Mouse (Mus musculus): ENCODE results near the gene Hist1h2ae.
"Not testable (repeated sequence)": the region's sequence is repeated elsewhere in the genome, so short reads cannot be mapped to it uniquely, and the experiment has no call there.

Hist1h2ae gene

DNA sequence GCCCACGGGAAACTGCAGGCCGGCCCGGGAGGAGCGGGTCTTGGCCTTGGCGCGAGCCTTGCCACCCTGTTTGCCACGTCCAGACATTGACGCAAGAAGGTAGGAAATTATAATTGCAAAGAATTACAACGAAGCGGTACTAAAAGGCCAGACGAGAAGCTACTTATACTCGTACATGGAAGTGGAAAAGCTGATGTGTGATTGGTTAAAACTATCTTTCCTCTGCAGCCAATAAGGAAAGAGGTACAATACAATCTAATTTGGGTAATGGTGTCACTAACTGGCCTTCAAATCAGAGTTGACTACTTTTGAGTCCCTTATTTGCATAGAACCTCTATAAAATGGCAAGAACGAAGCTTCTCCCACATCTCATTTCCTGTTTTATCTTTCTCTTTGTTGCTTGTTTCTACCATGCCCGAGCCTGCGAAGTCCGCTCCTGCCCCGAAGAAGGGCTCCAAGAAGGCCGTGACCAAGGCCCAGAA is at the start of gene Hist1h2ae, which contains the start of gene Hist1h2bg:
TSS of gene Hist1h2ae (minus strand) at position 199 of the 482 bp plus-strand sequence.
TSS of gene Hist1h2bg (plus strand) at position 375 of the 482 bp plus-strand sequence.
- DNase-seq (ENCODE audit: low read depth, low spot score) = peak; percentile 80

DNA sequence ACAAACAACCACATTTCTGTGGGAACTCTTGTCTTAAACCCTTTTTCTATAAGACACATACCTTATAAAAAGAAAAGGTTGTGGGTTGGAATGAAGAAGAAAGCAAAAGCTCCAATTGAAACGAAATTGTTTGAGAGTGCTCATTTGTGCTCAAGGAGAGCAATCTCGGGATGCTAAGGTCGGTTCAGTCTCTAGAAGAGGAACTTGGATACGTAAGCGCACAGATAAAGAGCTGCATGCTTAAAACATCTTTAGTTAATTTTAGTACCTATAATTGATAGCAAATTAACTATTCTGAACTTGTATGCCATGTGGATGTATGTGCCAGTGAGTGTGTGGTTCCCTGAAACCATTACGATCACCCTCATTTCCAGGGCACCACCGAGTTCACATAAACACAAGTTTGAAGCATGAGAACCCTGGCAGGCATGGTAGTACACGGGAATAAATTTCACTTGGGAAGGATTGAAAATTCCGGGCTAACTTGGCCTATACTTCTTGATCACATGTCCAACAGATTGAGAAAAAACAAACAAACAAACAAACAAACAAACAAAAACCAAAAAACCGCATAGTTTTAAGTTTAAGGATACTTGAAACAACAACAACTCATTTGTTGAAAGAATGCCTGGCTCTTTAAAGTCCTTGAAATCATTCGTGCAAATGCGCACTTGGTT is 49.2 kb upstream of the Hist1h2ae start:
- DNase-seq (ENCODE audit: low read depth, low spot score) = no peak

DNA sequence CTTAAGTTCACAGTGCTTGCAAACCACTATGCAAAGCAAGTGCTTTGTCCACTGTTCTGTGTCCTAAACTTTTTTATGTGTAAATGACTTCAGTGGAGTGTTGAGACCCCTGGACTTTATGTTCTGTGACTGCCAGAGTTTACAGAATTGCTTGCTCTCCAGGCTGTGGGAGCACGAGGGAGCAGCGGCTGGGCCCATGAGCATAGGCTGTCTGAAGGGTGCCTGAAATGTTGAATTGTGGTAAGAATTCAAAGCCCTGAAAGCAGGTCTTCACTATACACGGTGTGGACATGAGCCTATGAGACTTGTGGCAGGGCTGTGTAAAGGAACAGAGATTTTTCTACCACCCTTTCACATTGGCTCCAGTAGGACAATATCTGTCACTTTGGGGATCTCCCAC is 40.6 kb upstream of the Hist1h2ae start:
- DNase-seq (ENCODE audit: low read depth, low spot score) = no peak

- no peak for DNase-seq (ENCODE audit: low read depth, low spot score)
These were observed 39.4 kb upstream of the Hist1h2ae start for GRCm38 (mm10) chr13:23610393-23610792.

GRCm38 (mm10) chr13:23609844-23610243 is 38.8 kb upstream of the Hist1h2ae start:
- DNase-seq (ENCODE audit: low read depth, low spot score) = no peak

GRCm38 (mm10) chr13:23609209-23609608 is 38.2 kb upstream of the Hist1h2ae start:
- DNase-seq (ENCODE audit: low read depth, low spot score) = no peak

- DNase-seq (ENCODE audit: low read depth, low spot score) = no peak
These were observed 34.0 kb upstream of the Hist1h2ae start for GRCm38 (mm10) chr13:23605052-23605451.

- DNase-seq (ENCODE audit: low read depth, low spot score) = no peak
These were observed 33.4 kb upstream of the Hist1h2ae start for GRCm38 (mm10) chr13:23604452-23604851.

DNA sequence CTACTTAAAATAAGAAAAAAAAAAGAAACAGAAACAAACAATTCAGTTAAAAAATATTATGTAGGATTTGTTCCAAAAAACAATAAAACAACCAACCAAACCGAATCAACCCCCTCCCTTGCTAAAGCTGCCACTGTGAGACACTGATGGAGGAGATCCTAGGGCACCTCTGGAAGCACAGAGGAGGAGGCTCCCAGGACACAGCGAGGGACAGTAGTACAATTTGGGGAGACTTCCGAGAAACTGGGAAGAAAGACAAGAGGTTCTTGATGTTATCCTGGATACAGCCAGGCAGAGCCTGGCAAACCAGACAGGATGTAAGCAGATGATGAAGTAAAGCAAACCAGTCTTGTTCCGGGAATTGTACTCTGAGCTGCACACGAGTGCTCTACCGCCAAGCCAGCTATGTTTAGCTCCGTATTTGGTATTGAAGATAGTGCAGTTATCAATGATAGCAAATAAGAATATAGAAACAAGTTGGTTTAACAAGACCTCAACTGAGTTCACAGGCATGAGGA is 32.2 kb upstream of the Hist1h2ae start:
- DNase-seq (ENCODE audit: low read depth, low spot score) = no peak

DNA sequence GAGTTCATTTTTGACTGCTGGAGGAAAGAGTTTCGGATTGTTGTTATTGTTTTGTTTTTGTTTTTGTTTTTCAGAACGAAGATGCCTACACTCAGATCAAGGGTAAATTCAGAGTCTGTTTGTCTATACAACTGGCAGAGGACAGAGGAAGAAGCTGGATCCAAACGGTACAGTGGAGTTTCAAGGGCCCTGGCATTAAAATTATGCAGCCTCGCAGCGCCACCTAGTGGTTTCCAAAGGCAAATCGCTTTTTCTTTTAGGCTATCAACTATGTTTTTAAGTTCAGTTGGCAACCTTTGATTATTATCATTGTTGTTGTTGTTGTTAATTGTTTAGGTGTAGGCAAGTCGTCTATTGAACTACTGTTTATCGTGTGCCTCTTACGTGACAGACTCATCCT is 26.9 kb upstream of the Hist1h2ae start:
- DNase-seq (ENCODE audit: low read depth, low spot score) = peak; percentile 54

GRCm38 (mm10) chr13:23595622-23596372 is 24.8 kb upstream of the Hist1h2ae start:
- no peak for DNase-seq (ENCODE audit: low read depth, low spot score)

DNA sequence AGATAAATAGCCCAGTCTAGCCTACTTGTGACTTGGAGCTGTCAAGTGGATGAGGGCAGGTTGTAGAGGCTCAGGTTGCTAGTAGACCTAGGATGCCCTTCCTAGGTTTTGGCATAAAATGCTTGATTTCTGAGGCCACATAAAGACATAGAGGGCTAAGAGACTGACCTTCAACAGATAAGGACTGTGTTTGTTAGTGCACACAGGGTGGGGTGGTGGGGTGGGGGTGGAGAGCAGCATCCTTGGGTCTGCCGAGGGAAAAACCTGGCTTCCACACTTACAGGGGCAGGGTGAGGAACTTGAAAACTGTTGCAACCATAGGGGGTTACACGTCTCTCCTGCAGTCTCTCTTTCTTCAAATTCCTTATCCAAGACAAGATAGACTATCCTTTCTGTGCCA is 24.2 kb upstream of the Hist1h2ae start:
- no peak for DNase-seq (ENCODE audit: low read depth, low spot score)

GRCm38 (mm10) chr13:23593051-23593770 is 22.2 kb upstream of the Hist1h2ae start:
- DNase-seq (ENCODE audit: low read depth, low spot score) = no peak

- no peak for DNase-seq (ENCODE audit: low read depth, low spot score)
These were observed 21.6 kb upstream of the Hist1h2ae start for GRCm38 (mm10) chr13:23592614-23593013.

GRCm38 (mm10) chr13:23591886-23592285 is 20.9 kb upstream of the Hist1h2ae start:
- not testable (repeated sequence) for DNase-seq (ENCODE audit: low read depth, low spot score)

- no peak for DNase-seq (ENCODE audit: low read depth, low spot score)
These were observed 20.2 kb upstream of the Hist1h2ae start for GRCm38 (mm10) chr13:23591206-23591605.

DNA sequence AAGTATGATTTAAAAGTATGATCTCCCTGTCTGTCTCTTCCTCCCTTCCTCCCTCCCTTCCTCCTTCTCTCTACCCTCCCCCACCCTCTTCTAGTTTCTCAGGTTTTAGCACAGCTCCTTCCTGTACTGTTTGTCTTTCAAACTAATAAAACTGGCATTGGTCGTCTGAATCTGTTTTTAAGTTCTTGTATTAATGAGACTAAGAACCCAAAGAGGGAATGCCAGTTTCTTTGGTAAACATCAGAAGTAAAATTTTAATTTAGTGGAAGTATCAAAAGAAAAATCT is 15.9 kb upstream of the Hist1h2ae start:
- no peak for DNase-seq (ENCODE audit: low read depth, low spot score)

DNA sequence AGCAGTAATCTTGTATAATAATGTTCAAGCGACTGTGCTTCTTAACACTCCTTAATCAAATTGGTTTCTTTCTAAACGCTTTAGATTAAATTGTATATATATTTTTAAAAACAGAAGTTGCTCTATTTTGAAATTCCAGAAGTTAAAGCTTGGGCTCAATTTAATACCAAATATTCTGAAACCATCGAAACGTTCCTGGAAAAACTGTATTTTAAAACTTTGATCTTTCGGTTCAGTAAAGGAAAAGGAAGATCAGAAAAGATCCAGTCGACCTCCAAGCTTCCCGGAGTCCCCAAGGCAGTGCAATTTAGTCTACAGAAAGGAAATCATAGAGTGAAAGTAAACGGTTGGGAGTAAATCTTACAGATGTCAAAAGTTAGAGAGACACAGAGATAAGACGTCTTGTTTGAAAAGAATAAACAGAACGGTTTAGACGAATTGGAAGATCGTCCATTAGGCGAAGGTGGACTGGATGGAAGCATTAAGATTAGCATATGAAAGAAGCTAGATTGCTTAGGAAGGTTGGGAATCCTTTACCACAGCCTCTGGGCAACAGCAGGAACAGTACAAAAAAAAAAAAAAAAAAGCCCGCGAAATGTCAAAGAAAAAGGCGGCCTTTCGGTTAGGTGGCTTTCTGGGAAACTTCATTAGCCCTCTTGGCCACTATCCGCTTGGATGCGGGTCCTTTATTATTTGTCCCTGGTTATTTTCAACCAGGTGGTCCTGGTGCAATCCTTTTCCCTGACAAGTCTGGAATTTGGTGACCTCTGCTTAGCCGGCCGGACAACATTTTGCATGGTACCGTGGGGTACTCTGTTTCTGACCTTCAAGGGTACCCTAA is 15.3 kb upstream of the Hist1h2ae start:
- DNase-seq (ENCODE audit: low read depth, low spot score) = no peak

DNA sequence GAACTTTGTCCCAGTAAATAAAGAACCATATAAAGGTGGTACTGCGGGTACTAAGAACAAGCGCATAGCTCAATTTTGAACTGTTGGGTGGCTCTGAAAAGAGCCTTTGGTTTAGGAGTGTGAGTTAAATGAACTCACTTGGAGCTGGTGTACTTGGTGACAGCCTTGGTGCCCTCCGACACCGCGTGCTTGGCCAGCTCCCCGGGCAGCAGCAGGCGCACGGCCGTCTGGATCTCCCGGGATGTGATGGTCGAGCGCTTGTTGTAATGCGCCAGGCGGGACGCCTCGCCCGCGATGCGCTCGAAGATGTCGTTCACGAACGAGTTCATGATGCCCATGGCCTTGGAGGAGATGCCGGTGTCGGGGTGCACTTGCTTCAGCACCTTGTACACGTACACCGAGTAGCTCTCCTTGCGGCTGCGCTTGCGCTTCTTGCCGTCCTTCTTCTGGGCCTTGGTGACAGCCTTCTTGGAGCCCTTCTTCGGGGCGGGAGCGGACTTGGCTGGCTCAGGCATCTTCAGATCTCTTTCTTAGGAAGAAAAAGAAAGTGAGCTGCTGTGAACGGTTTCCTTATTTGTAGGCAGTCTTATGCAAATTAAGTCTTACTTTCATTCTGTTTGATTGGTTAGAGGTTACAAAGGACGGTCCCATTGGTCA is 14.6 kb upstream of the Hist1h2ae start:
- DNase-seq (ENCODE audit: low read depth, low spot score) = peak; percentile 83

DNA sequence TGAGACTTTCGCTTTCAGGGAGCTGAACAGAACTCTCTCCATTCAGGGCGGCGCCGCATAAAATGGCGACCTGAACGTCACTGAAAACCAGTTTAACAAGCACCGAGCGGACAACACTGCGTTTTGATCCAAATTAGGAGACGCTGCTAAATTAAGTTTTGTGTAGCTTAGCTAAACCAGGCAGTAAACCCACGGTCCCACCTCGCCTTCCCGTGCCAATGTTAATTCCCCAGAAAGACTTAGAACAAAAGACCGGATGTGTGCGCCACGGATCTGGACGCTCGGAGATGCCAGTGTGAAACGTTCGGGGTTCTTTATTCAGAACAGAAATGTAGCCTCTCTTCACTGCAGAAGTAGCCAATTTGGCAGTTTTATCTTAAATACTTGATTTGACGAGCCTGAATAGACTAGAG is 14.0 kb upstream of the Hist1h2ae start:
- DNase-seq (ENCODE audit: low read depth, low spot score) = peak; percentile 40

- no peak for DNase-seq (ENCODE audit: low read depth, low spot score)
These were observed 13.3 kb upstream of the Hist1h2ae start for GRCm38 (mm10) chr13:23584331-23584730.
